Mouse (Mus musculus) spleen, adult 2 months (tissue): ENCODE measurements around the gene Plod3. TPM values are rescaled to one million over a fixed set of nuclear protein-coding genes. Genes with fewer than 3 reads are reported as not detected.

ENCODE experiments used
- DNase-seq, 2 experiments: peaks; one replicate each; pipeline versions ENCODE4 v3.0.0 to v3.0.0-alpha.2; 2012 to 2021; ENCODE audit warnings: low spot score in 2 of 2, low read depth in 1 of 2
- H3K27ac ChIP-seq: fragments of 200-500 bp; 2 replicates; pipeline ENCODE4 v1.5.1; 2012; ENCODE audit warnings: low read length, inconsistent platforms; ENCODE audit not compliant: insufficient read depth
- H3K27me3 ChIP-seq: fragments of 200-500 bp; 2 replicates; pipeline ENCODE4 v1.6.1; 2012; ENCODE audit warnings: mild to moderate bottlenecking, moderate library complexity, low read length, inconsistent platforms; ENCODE audit not compliant: control insufficient read depth, insufficient read depth
- H3K36me3 ChIP-seq: fragments of 200-500 bp; 2 replicates; pipeline ENCODE4 v1.6.1; 2012; ENCODE audit warnings: mild to moderate bottlenecking, low read length, inconsistent platforms; ENCODE audit not compliant: control insufficient read depth, insufficient read depth
- H3K4me1 ChIP-seq: fragments of 200-500 bp; 2 replicates; pipeline ENCODE4 v1.6.1; 2011; ENCODE audit warnings: inconsistent platforms; ENCODE audit not compliant: control insufficient read depth, insufficient read depth, insufficient read length
- H3K4me3 ChIP-seq: fragments of 200-500 bp; 2 replicates; pipeline ENCODE4 v1.5.1; 2011; ENCODE audit warnings: mild to moderate bottlenecking, inconsistent platforms; ENCODE audit not compliant: insufficient read depth, insufficient read length; ENCODE audit errors: extremely low read depth
- CTCF ChIP-seq: fragments of 200-500 bp; IDR thresholded peaks from 2 replicates; pipeline ENCODE4 v1.5.1; 2011; ENCODE audit warnings: mild to moderate bottlenecking, inconsistent platforms; ENCODE audit not compliant: insufficient read depth, insufficient read length, insufficient replicate concordance; ENCODE audit errors: extremely low read depth
- POLR2A ChIP-seq: fragments of 200-500 bp; IDR thresholded peaks from 2 replicates; pipeline ENCODE4 v1.6.1; 2011; ENCODE audit warnings: low read depth, low read length, inconsistent platforms
- WGBS: fragments of 180-500 bp; shearing (Covaris S2); methylation state at CpG from one replicate; pipeline ENCODE4 v1.1.7; 2018; 5-methylcytosine and 5-hydroxymethylcytosine counted together
- polyA plus RNA-seq: library from polyadenylated mRNA; depleted of rRNA; stranded (reverse); fragments of >200 nt; gene quantifications from 2 replicates; pipeline ENCODE4 v1.2.3, GENCODE M21; 2012

Plod3 gene
- polyA plus RNA-seq, 1 experiment = 37.2 TPM

- Histone ChIP-seq H3K4me3 (no peak overlapping the region), H3K4me1 (no peaks in the 10 kb centered on the region), H3K27ac (no peak overlapping the region), H3K36me3 (no peaks in the 10 kb centered on the region), H3K27me3 (no peaks in the 10 kb centered on the region)
- TF ChIP-seq POLR2A = no peak
- no peak for TF ChIP-seq CTCF
- DNase-seq = no peak
- 68% methylated on average over 8 of the region's 8 CpGs for WGBS
Observed at GRCm38 (mm10) chr5:136973670-136974069, 13.1 kb upstream of the Plod3 start.

GRCm38 (mm10) chr5:136977769-136978168 lies 9.1 kb upstream of the Plod3 start:
- TF ChIP-seq CTCF (no peak), POLR2A (no peak)
- DNase-seq = no peak
- WGBS = 27% methylated on average over 4 of the region's 4 CpGs
- Histone ChIP-seq H3K4me1 (no peaks in the 10 kb centered on the region), H3K27ac (no peak overlapping the region; the same call in 1 of the 2 replicates), H3K36me3 (no peaks in the 10 kb centered on the region), H3K27me3 (no peaks in the 10 kb centered on the region), H3K4me3 (no peak overlapping the region)

- Histone ChIP-seq H3K4me3 (no peak overlapping the region), H3K36me3 (no peaks in the 10 kb centered on the region), H3K4me1 (no peaks in the 10 kb centered on the region), H3K27me3 (no peaks in the 10 kb centered on the region), H3K27ac (no peak overlapping the region)
- 87% methylated on average over 2 of the region's 2 CpGs for WGBS
- DNase-seq = no peak
- TF ChIP-seq CTCF (no peak), POLR2A (no peak)
Observed at GRCm38 (mm10) chr5:136979762-136980161, 7.1 kb upstream of the Plod3 start.

GRCm38 (mm10) chr5:136980974-136981373 lies 5.8 kb upstream of the Plod3 start:
- Histone ChIP-seq H3K27ac (no peak overlapping the region), H3K4me3 (no peak overlapping the region), H3K27me3 (no peaks in the 10 kb centered on the region), H3K36me3 (no peaks in the 10 kb centered on the region), H3K4me1 (no peaks in the 10 kb centered on the region)
- no peak for DNase-seq
- no peak for TF ChIP-seq POLR2A
- no peak for TF ChIP-seq CTCF
- WGBS = 86% methylated on average over 8 of the region's 8 CpGs

GRCm38 (mm10) chr5:136982338-136982930 lies 4.4 kb upstream of the Plod3 start:
- no peaks in the 10 kb centered on the region; the same call in 1 of the 2 replicates for H3K4me1 ChIP-seq
- TF ChIP-seq POLR2A = no peak
- TF ChIP-seq CTCF = peak; percentile 60
- DNase-seq = peak; percentile 9 to 43
- WGBS = 59% methylated on average over 16 of the region's 16 CpGs
- H3K4me3 ChIP-seq = no peak overlapping the region
- H3K27me3 ChIP-seq = no peaks in the 10 kb centered on the region
- no peak overlapping the region for H3K27ac ChIP-seq
- no peaks in the 10 kb centered on the region for H3K36me3 ChIP-seq

- H3K27ac ChIP-seq = no peak overlapping the region
- no peak for TF ChIP-seq POLR2A
- no peak for TF ChIP-seq CTCF
- H3K27me3 ChIP-seq = no peaks in the 10 kb centered on the region
- 90% methylated on average over 14 of the region's 14 CpGs for WGBS
- no peak for DNase-seq
- H3K4me3 ChIP-seq = no peak overlapping the region
- no peaks in the 10 kb centered on the region for H3K36me3 ChIP-seq
- peaks cover 2% of the 10 kb centered on the region; the same call in 1 of the 2 replicates for H3K4me1 ChIP-seq
Observed at GRCm38 (mm10) chr5:136984828-136985227, 2.0 kb upstream of the Plod3 start.
